Mouse (Mus musculus): Measurements from ENCODE around the gene Htr2a.

DNA sequence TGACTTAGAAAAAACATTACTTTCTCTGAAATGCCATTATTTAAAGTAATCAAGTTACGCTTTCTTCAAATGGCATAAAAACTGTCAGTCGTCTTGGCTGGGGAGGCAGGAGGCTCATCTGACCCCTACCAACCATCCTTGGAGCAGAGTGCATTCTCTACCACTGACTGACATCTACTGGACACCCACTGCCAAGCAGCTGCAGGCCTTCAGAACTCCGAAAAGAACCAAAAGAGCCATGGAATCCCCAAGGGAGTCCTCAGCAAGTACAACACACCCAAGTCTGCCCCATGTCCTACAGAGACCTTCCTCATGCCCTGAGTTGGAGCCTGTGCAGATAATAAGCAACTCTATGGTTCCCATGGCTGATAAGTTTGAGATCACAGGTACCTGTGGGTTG, 82.9 kb downstream of the Htr2a start:
- no peak for TF ChIP-seq CTCF (IDR thresholded peaks at IDR 0.05; ENCODE audit: control insufficient read depth, insufficient read depth, low read length)
- TF ChIP-seq POLR2A (IDR thresholded peaks at IDR 0.05; ENCODE audit: borderline replicate concordance, control insufficient read depth, low read depth, low read length): no peak
